Mouse (Mus musculus) liver (tissue): ENCODE measurements at regions not wholly inside any gene's neighbourhood (a gene's known extent, or its start where the extent isn't known, plus 50 kb on each side); places are given as distances from the start of the nearest gene placed in this dataset.
"Not testable (repeated sequence)": the region's sequence is repeated elsewhere in the genome, so short reads cannot be mapped to it uniquely, and the experiment has no call there.

Experiments used
- DNase-seq: peaks from one replicate; pipeline ENCODE4 v3.0.0-alpha.2; 2020; ENCODE audit warnings: mixed read lengths

- DNase-seq = no peak
Observed at GRCm38 (mm10) chr8:99763012-99763411, 346.7 kb upstream of the Cdh8 start.

- no peak for DNase-seq
Observed at GRCm38 (mm10) chr8:99736190-99736589, 319.9 kb upstream of the Cdh8 start.

GRCm38 (mm10) chr8:99724626-99725218, 308.5 kb upstream of the Cdh8 start:
- DNase-seq = peak; percentile 2

GRCm38 (mm10) chr8:99718927-99719326, 302.7 kb upstream of the Cdh8 start:
- no peak for DNase-seq

- no peak for DNase-seq
Observed at GRCm38 (mm10) chr8:99681673-99682072, 265.4 kb upstream of the Cdh8 start.

GRCm38 (mm10) chr8:99679253-99679899, 263.1 kb upstream of the Cdh8 start:
- not testable (repeated sequence) for DNase-seq

- DNase-seq = not testable (repeated sequence)
Observed at GRCm38 (mm10) chr8:99667693-99668092, 251.4 kb upstream of the Cdh8 start.

GRCm38 (mm10) chr8:99651302-99651621, 235.0 kb upstream of the Cdh8 start:
- no peak for DNase-seq

- DNase-seq = no peak
Observed at GRCm38 (mm10) chr8:99650587-99651301, 234.5 kb upstream of the Cdh8 start.

- DNase-seq = no peak
Observed at GRCm38 (mm10) chr8:99640543-99640942, 224.3 kb upstream of the Cdh8 start.

- not testable (repeated sequence) for DNase-seq
Observed at GRCm38 (mm10) chr8:99630958-99631357, 214.7 kb upstream of the Cdh8 start.

- DNase-seq = no peak
Observed at GRCm38 (mm10) chr8:99621626-99622025, 205.4 kb upstream of the Cdh8 start.

GRCm38 (mm10) chr8:99604327-99604726, 188.1 kb upstream of the Cdh8 start:
- not testable (repeated sequence) for DNase-seq

GRCm38 (mm10) chr8:99591308-99592004, 175.2 kb upstream of the Cdh8 start:
- no peak for DNase-seq

- DNase-seq = no peak
Observed at GRCm38 (mm10) chr8:99544102-99544501, 127.8 kb upstream of the Cdh8 start.

- no peak for DNase-seq
Observed at GRCm38 (mm10) chr8:99532686-99533415, 116.6 kb upstream of the Cdh8 start.

GRCm38 (mm10) chr8:99502055-99502454, 85.8 kb upstream of the Cdh8 start:
- no peak for DNase-seq
